In the genomic region with DNA sequence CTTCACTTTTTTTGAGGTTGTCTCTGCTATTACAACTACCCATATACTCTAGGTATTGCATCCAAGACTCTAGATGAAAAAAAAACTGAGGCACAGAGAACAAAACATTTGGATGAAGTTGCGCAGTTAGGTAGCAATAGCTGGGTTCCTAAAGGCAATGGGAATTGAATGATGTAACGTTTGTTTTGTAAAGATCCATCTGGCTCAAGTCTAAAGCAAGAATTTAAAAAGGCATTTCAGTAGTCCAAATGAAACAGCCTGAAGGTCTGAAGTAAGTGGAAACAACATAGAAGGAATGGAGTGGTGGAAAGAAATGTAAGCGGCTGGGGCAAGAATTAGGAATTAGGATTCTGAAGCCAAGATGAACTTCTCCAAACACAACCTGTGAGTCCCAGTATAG, we compare ENCODE assay signal across 30 mouse cellular contexts. TPM values are rescaled to one million over a fixed set of nuclear protein-coding genes. Genes with fewer than 3 reads are reported as not detected.
"Had no signal": no experiment of that assay in that cellular context is flagged by ENCODE, and none has a peak within 500 bp of the region (broad histone marks: within the 10 kb centered on the region; RNA-seq: fewer than 3 reads in every experiment).

No protein-coding gene starts in this region.

- H3K9ac ChIP-seq: limb, embryonic 12.5 days; limb, embryonic 13.5 days; limb, embryonic 15.5 days; liver, embryonic 12.5 days; liver, embryonic 13.5 days; liver, embryonic 14.5 days; liver, embryonic 15.5 days; liver, postnatal 0 days; lung, embryonic 14.5 days; lung, embryonic 15.5 days; midbrain, embryonic 12.5 days; midbrain, embryonic 13.5 days; neural tube, embryonic 12.5 days had no signal

- H3K4me3 ChIP-seq: limb, embryonic 10.5 days; limb, embryonic 12.5 days; limb, embryonic 13.5 days; limb, embryonic 15.5 days; liver, embryonic 12.5 days; liver, embryonic 13.5 days; liver, embryonic 15.5 days; lung, embryonic 15.5 days; megakaryocyte, embryonic 14.5 days; midbrain, embryonic 10.5 days; midbrain, embryonic 12.5 days; midbrain, embryonic 13.5 days; myocyte; neural tube, embryonic 12.5 days had no signal

- H3K27me3 ChIP-seq: limb, embryonic 12.5 days; limb, embryonic 13.5 days; limb, embryonic 15.5 days; liver, embryonic 12.5 days; liver, embryonic 13.5 days; liver, embryonic 15.5 days; lung, embryonic 15.5 days; megakaryocyte, embryonic 14.5 days; midbrain, embryonic 12.5 days; midbrain, embryonic 13.5 days; neural tube, embryonic 12.5 days had no signal

- DNase-seq: left cerebral cortex, postnatal 4 days; liver; liver, embryonic 13.5 days; liver, postnatal 0 days; lung, adult 18-20 months; lung, adult 2 months; lung, embryonic 14.5 days; lung, postnatal 10 days; lung, postnatal 14 days; lung, postnatal 36 days; lung, postnatal 4 days; midbrain, embryonic 14.5 days had no signal

- H3K36me3 ChIP-seq: limb, embryonic 10.5 days; limb, embryonic 12.5 days; limb, embryonic 13.5 days; limb, embryonic 15.5 days; liver, embryonic 12.5 days; liver, embryonic 13.5 days; liver, embryonic 15.5 days; lung, embryonic 15.5 days; midbrain, embryonic 10.5 days; midbrain, embryonic 12.5 days; midbrain, embryonic 13.5 days; neural tube, embryonic 12.5 days had no signal

- H3K9me3 ChIP-seq: limb, embryonic 10.5 days; limb, embryonic 12.5 days; limb, embryonic 13.5 days; limb, embryonic 15.5 days; liver, embryonic 12.5 days; liver, embryonic 13.5 days; liver, embryonic 15.5 days; lung, embryonic 15.5 days; midbrain, embryonic 10.5 days; midbrain, embryonic 12.5 days; midbrain, embryonic 13.5 days; neural tube, embryonic 12.5 days had no signal

- ATAC-seq: liver, embryonic 12.5 days; liver, postnatal 0 days; lung, postnatal 0 days; midbrain, embryonic 13.5 days; midbrain, embryonic 16.5 days had no signal

- H3K4me2 ChIP-seq: limb, embryonic 12.5 days; limb, embryonic 13.5 days; limb, embryonic 15.5 days; liver, embryonic 11.5 days; liver, embryonic 12.5 days; liver, embryonic 13.5 days; liver, embryonic 15.5 days; lung, embryonic 14.5 days; lung, embryonic 15.5 days; midbrain, embryonic 12.5 days; midbrain, embryonic 13.5 days; neural tube, embryonic 12.5 days had no signal

- H3K4me1 ChIP-seq: limb, embryonic 10.5 days; limb, embryonic 12.5 days; limb, embryonic 13.5 days; limb, embryonic 15.5 days; liver, embryonic 12.5 days; liver, embryonic 13.5 days; liver, embryonic 15.5 days; lung, embryonic 15.5 days; megakaryocyte, embryonic 14.5 days; midbrain, embryonic 10.5 days; midbrain, embryonic 12.5 days; midbrain, embryonic 13.5 days; neural tube, embryonic 12.5 days had no signal

- H3K27ac ChIP-seq: limb, embryonic 10.5 days; limb, embryonic 12.5 days; limb, embryonic 13.5 days; limb, embryonic 15.5 days; liver, embryonic 12.5 days; liver, embryonic 13.5 days; liver, embryonic 14.5 days; liver, embryonic 15.5 days; lung, embryonic 15.5 days; macrophage; midbrain, embryonic 10.5 days; midbrain, embryonic 12.5 days; midbrain, embryonic 13.5 days; neural tube, embryonic 12.5 days had no signal

RNA-seq across cellular contexts. Expression of gene Grb14, which starts 26.0 kb away (rescaled TPM):
- polyA plus RNA-seq: macrophage had no signal
